Mouse (Mus musculus): ENCODE measurements at regions not wholly inside any gene's neighbourhood (a gene's known extent, or its start where the extent isn't known, plus 50 kb on each side); places are given as distances from the start of the nearest gene placed in this dataset.
A peak's percentile ranks its signal among the peaks of the same experiment; 100 is the strongest.
"Not testable (repeated sequence)": the region's sequence is repeated elsewhere in the genome, so short reads cannot be mapped to it uniquely, and the experiment has no call there.

- not testable (repeated sequence) for DNase-seq
Observed at GRCm38 (mm10) chr15:19980625-19981024, 468.4 kb upstream of the Cdh12 start.

GRCm38 (mm10) chr15:19985001-19985400 lies 464.1 kb upstream of the Cdh12 start:
- not testable (repeated sequence) for DNase-seq

DNA sequence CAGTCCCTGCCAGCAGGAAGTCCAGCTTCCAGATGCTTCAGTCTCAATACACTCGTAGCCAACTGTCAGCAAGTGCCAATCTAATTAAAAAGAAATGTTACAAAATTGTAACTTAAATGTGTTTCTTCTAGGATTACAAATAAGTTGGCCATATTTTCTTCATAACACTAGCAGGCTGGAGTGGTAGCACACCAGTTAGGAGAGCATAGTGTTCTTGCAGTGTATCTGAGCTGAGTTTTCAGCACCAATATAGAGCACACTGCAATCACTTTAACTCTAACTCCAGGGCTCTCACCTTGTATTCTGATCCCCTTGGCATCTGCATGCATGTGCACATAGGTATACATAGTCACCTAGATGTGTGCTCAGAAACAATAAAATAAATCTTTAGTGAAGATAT lies 417.3 kb upstream of the Cdh12 start:
- no peak for DNase-seq

- no peak for DNase-seq
Observed at GRCm38 (mm10) chr15:20034382-20034781, 414.7 kb upstream of the Cdh12 start.

DNA sequence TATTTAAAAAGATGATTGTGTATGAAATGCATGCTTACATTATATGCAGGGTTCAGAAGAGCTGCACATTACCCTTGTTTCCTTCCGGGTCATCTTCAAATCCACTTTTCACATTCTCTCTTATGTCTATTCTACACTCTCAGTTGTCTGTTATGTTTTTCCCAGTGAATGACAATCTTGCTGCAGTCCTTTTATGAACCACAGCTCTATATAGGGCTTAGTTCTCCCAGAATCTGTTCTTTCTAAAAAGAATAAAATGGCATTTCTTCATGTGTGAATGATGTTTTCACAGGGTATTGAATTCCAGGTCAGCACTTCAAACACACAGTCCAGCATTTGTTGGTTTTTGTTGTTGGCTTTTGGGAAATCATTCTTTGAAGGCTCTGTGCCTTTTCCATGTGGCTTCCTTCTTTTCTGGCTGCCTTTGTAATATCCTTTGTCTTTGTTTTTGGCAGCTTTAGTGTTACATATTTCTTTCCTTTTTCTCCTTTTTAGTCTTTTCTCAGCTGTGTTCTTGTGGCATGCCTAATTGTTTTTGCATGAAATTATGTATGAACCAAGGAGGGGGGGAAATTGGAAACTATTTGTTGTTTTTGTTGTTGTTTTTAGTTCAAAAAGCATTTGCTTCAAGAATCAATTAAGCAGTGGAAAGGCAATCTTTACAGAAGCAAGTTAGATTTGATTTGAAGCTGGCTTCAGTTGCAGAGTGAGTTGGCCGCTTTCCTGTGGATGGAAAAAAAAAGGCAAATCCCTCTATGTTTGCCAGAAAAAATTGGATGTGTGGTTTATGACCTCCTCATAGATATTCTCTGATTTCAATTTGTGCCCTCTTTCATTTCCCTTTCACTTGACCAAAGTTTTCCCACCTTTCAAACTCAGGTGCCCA lies 410.3 kb upstream of the Cdh12 start:
- no peak for DNase-seq

DNA sequence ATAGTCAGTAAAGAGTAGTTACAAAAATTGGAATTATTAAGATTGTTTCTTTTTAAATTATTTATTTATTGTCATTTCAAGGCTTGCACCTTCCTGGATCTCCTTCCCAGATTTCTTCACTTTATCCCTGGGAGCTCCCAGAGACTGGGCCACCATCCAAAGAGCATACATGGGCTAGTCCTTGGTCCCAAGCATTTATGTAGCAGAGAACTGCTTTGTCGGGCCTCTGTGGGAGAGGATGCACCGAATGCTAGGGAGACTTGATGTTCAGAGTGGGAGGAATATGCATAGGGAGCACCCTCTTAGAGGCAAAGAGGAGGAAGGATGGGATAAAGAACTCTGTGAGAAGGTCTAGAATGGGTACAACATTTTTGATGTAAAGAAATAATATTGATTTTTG lies 409.0 kb upstream of the Cdh12 start:
- DNase-seq = no peak

DNA sequence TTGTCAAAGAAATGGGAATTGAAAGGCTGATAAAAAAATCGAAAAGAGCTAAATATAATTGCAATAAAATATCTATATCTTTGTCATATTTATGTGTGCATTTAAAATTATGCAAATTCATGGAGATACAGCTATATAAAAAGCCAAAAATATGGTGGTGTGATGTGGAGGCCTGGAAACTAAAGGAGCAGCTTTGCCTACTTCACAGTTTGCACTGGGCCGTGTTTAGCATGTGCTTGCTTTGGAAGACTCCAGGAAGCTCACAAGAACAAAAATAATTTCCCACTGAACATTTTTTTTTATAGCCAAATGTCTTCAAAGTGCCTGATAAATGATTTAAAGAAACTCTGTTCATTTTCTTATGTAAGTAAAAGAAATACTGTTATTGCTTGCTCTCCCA lies 364.1 kb upstream of the Cdh12 start:
- DNase-seq = peak; percentile 54

GRCm38 (mm10) chr15:20089780-20090179 lies 359.3 kb upstream of the Cdh12 start:
- DNase-seq = no peak

DNA sequence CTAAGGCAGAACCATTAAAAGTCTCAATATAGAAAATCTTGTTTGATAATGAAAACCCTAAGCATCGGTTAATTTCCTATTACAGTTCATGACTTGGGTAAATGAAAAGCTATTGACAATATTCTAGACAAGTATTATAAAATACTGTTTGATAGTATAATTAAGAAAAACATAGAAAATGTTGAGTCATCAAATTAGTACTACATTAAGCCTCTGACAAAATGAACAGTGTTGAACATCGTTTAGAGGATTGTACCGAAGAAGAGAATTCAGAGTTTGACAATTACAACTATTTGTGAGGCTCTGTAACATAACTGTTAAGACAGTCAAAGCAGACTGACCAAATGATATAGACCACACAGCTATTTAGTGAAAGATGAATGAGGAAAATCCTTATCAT lies 358.5 kb upstream of the Cdh12 start:
- DNase-seq = no peak

DNA sequence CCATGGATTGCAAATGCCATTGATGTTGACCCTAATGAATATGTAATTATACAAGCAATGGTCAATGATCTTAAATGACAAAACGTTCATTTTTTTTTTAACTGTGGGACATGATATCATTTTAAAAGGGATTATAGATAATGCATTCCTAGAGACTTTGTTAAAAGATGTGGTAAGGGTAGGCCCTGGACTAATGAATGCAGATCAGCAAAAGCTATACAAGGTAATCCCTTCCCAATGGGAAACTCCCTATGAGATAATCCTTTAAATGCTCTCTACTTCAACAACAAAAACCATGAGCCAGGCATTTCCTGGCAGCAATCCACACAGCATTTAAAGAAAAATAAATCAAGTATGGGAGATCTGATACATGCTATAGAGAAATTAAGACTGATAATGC lies 353.3 kb upstream of the Cdh12 start:
- no peak for DNase-seq

GRCm38 (mm10) chr15:20119518-20119917 lies 329.5 kb upstream of the Cdh12 start:
- no peak for DNase-seq

GRCm38 (mm10) chr15:20123586-20123985 lies 325.5 kb upstream of the Cdh12 start:
- DNase-seq = no peak

- peak; percentile 3 for DNase-seq
Observed at GRCm38 (mm10) chr15:20135893-20136570, 313.0 kb upstream of the Cdh12 start.

DNA sequence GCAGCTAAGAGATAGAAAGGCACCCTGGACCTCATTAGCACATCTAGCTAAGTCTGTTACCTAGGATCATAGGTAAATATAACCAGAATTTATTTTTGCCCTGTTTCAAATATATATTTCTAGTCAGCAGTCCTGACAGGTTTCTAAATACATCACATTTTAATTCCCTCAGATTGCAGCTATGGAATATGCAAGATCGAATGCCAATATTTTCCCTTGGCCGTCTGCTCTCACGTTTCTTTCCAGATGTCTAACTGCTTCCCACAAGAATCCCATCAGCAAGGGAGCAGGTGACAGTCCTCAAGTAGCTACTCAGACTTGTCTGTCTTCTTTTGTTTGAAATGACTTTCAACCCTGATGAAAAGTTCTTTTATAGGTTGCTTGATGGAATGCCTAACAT lies 297.2 kb upstream of the Cdh12 start:
- DNase-seq = no peak

All from right cerebral cortex, adult 18-20 months (tissue).